Mouse (Mus musculus) kidney, postnatal 25 days (tissue): ENCODE measurements around the gene Tmem220.

Experiments used
- DNase-seq, 2 experiments: peaks; one replicate each; pipeline ENCODE4 v3.0.0; 2021; ENCODE audit warnings: mixed read lengths in 2 of 2

Tmem220 gene

GRCm38 (mm10) chr11:67024867-67025477 lies at the start of gene Tmem220:
TSS of gene Tmem220 (plus strand) at chr11:67025154.
- DNase-seq, result peak; percentile 95 to 97

GRCm38 (mm10) chr11:66975606-66976330 lies 49.2 kb upstream of the Tmem220 start:
- DNase-seq, result no peak

- no peak for DNase-seq
Observed at GRCm38 (mm10) chr11:66981336-66982115, 43.4 kb upstream of the Tmem220 start.

GRCm38 (mm10) chr11:66982794-66983193 lies 42.2 kb upstream of the Tmem220 start:
- DNase-seq, result peak; percentile 67 to 75

- no peak for DNase-seq
Observed at GRCm38 (mm10) chr11:66983422-66984164, 41.4 kb upstream of the Tmem220 start.

GRCm38 (mm10) chr11:66984165-66985135 lies 40.5 kb upstream of the Tmem220 start:
- peak; percentile 78 to 89 for DNase-seq

GRCm38 (mm10) chr11:66985136-66985702 lies 39.7 kb upstream of the Tmem220 start:
- peak; percentile 53 to 54 for DNase-seq

GRCm38 (mm10) chr11:66992150-66992549 lies 32.8 kb upstream of the Tmem220 start:
- DNase-seq, result no peak

GRCm38 (mm10) chr11:66993674-66994073 lies 31.3 kb upstream of the Tmem220 start:
- DNase-seq, result peak in 1 of 2 experiments; percentile 37

- DNase-seq, result no peak
Observed at GRCm38 (mm10) chr11:66996446-66996845, 28.5 kb upstream of the Tmem220 start.

- DNase-seq, result peak; percentile 87 to 90
Observed at GRCm38 (mm10) chr11:66998467-66999403, 26.2 kb upstream of the Tmem220 start.

GRCm38 (mm10) chr11:67000671-67001070 lies 24.3 kb upstream of the Tmem220 start:
- DNase-seq, result no peak

GRCm38 (mm10) chr11:67001717-67002116 lies 23.2 kb upstream of the Tmem220 start:
- DNase-seq, result no peak

- no peak for DNase-seq
Observed at GRCm38 (mm10) chr11:67002911-67003310, 22.0 kb upstream of the Tmem220 start.

GRCm38 (mm10) chr11:67007961-67008360 lies 17.0 kb upstream of the Tmem220 start:
- no peak for DNase-seq

GRCm38 (mm10) chr11:67008528-67008927 lies 16.4 kb upstream of the Tmem220 start:
- DNase-seq, result no peak

GRCm38 (mm10) chr11:67010430-67010829 lies 14.5 kb upstream of the Tmem220 start:
- DNase-seq, result no peak

GRCm38 (mm10) chr11:67011635-67012034 lies 13.3 kb upstream of the Tmem220 start:
- DNase-seq, result no peak

GRCm38 (mm10) chr11:67017801-67018591 lies 7.0 kb upstream of the Tmem220 start:
- DNase-seq, result no peak
